Mouse (Mus musculus) liver, embryonic 14.5 days (tissue): Measurements from ENCODE around the gene Smyd4.

ENCODE experiments used
- CTCF ChIP-seq: IDR thresholded peaks from 2 replicates; pipeline ENCODE4 v1.5.1; 2016; ENCODE audit warnings: antibody characterized with exemption, low read depth, control low read depth
- EP300 ChIP-seq: IDR thresholded peaks from 2 replicates; pipeline ENCODE4 v1.6.1; 2016; ENCODE audit warnings: antibody characterized with exemption, low read depth

DNA sequence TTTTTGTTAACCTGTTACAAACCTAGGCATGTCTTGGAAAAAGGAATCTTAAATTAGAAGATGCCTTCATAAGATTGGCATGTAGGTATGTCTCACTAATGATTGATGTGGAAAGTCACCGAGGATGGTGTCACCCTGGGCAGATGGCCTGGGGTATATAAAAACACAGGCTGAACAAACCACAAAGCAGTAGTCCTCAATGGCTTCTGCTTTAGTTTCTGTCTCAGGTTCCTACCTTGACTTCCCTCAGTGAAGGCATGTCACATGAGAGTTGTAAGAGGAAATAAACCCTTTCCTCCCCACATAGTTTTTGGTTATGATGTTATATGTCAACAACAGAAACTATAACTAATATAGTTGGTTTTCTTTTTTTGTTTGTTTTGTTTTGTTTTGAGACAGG, 47.4 kb downstream of the Smyd4 start:
- TF ChIP-seq CTCF (no peak), EP300 (no peak)
